Mouse (Mus musculus): ENCODE data around the gene Tmem40.
A peak's percentile ranks its signal among the peaks of the same experiment; 100 is the strongest.

Gene Tmem40

GRCm38 (mm10) chr6:115770059-115770670, 8.0 kb upstream of the Tmem40 start:
- DNase-seq (ENCODE audit: low read depth, low spot score), result no peak

GRCm38 (mm10) chr6:115768207-115768606, 6.0 kb upstream of the Tmem40 start:
- no peak for DNase-seq (ENCODE audit: low read depth, low spot score)

- no peak for DNase-seq (ENCODE audit: low read depth, low spot score)
These were observed 5.1 kb upstream of the Tmem40 start for GRCm38 (mm10) chr6:115767357-115767756.

GRCm38 (mm10) chr6:115764179-115764578, 2.0 kb upstream of the Tmem40 start:
- peak; percentile 9 for DNase-seq (ENCODE audit: low read depth, low spot score)

- no peak for DNase-seq (ENCODE audit: low read depth, low spot score)
These were observed 1.2 kb downstream of the Tmem40 start for GRCm38 (mm10) chr6:115760982-115761381.

- no peak for DNase-seq (ENCODE audit: low read depth, low spot score)
These were observed 2.1 kb downstream of the Tmem40 start for GRCm38 (mm10) chr6:115760137-115760536.

GRCm38 (mm10) chr6:115759461-115759860, 2.7 kb downstream of the Tmem40 start:
- no peak for DNase-seq (ENCODE audit: low read depth, low spot score)

- no peak for DNase-seq (ENCODE audit: low read depth, low spot score)
These were observed 3.2 kb downstream of the Tmem40 start for GRCm38 (mm10) chr6:115758981-115759435.

- no peak for DNase-seq (ENCODE audit: low read depth, low spot score)
These were observed 6.7 kb downstream of the Tmem40 start for GRCm38 (mm10) chr6:115755536-115755935.

GRCm38 (mm10) chr6:115746326-115746725, 15.9 kb downstream of the Tmem40 start:
- no peak for DNase-seq (ENCODE audit: low read depth, low spot score)

GRCm38 (mm10) chr6:115743569-115743968, 18.6 kb downstream of the Tmem40 start:
- no peak for DNase-seq (ENCODE audit: low read depth, low spot score)

GRCm38 (mm10) chr6:115739056-115739455, 23.2 kb downstream of the Tmem40 start:
- no peak for DNase-seq (ENCODE audit: low read depth, low spot score)

GRCm38 (mm10) chr6:115734909-115735308, 27.3 kb downstream of the Tmem40 start:
- DNase-seq (ENCODE audit: low read depth, low spot score), result no peak

GRCm38 (mm10) chr6:115732341-115732928, 29.8 kb downstream of the Tmem40 start:
- DNase-seq (ENCODE audit: low read depth, low spot score), result no peak

GRCm38 (mm10) chr6:115730560-115731342, 31.5 kb downstream of the Tmem40 start:
- no peak for DNase-seq (ENCODE audit: low read depth, low spot score)

GRCm38 (mm10) chr6:115727570-115727969, 34.6 kb downstream of the Tmem40 start:
- DNase-seq (ENCODE audit: low read depth, low spot score), result no peak

GRCm38 (mm10) chr6:115727108-115727507, 35.1 kb downstream of the Tmem40 start:
- no peak for DNase-seq (ENCODE audit: low read depth, low spot score)

- DNase-seq (ENCODE audit: low read depth, low spot score), result no peak
These were observed 40.0 kb downstream of the Tmem40 start for GRCm38 (mm10) chr6:115722246-115722645.

GRCm38 (mm10) chr6:115717715-115718558, 44.3 kb downstream of the Tmem40 start:
- DNase-seq (ENCODE audit: low read depth, low spot score), result no peak

- DNase-seq (ENCODE audit: low read depth, low spot score), result no peak
These were observed 45.0 kb downstream of the Tmem40 start for GRCm38 (mm10) chr6:115717101-115717652.

- DNase-seq (ENCODE audit: low read depth, low spot score), result no peak
These were observed 50.9 kb downstream of the Tmem40 start for GRCm38 (mm10) chr6:115711261-115711660.

Measured in telencephalon, adult 2 months (tissue).